Mouse (Mus musculus) adrenal gland, postnatal 25 days (tissue): ENCODE measurements around the gene Rexo4. TPM values are rescaled to one million over a fixed set of nuclear protein-coding genes. Genes with fewer than 3 reads are reported as not detected.

Experiments used
- DNase-seq: peaks from one replicate; pipeline ENCODE4 v3.0.0; 2021; ENCODE audit warnings: mixed read lengths
- total RNA-seq: library from RNA; stranded (reverse); gene quantifications from 2 replicates; pipeline ENCODE4 v1.2.3, GENCODE M21; 2021

Gene Rexo4
- total RNA-seq, 1 experiment from 2014 or later = 40.5 TPM

GRCm38 (mm10) chr2:26943253-26943652 lies 20.9 kb downstream of the Rexo4 start:
- no peak for DNase-seq

- DNase-seq = no peak
Observed at GRCm38 (mm10) chr2:26941539-26941938, 22.6 kb downstream of the Rexo4 start.

- no peak for DNase-seq
Observed at GRCm38 (mm10) chr2:26936425-26936824, 27.8 kb downstream of the Rexo4 start.

GRCm38 (mm10) chr2:26935286-26935685 lies 28.9 kb downstream of the Rexo4 start:
- no peak for DNase-seq

GRCm38 (mm10) chr2:26933304-26934055 lies 30.7 kb downstream of the Rexo4 start, which contains the start of the genes Surf4 and Stkld1:
TSS of gene Surf4 (minus strand) at chr2:26933928.
TSS of gene Stkld1 (plus strand) at chr2:26934047.
- peak; percentile 96 for DNase-seq

- no peak for DNase-seq
Observed at GRCm38 (mm10) chr2:26932473-26933303, 31.5 kb downstream of the Rexo4 start.

- DNase-seq = peak; percentile 46
Observed at GRCm38 (mm10) chr2:26930390-26930789, 33.8 kb downstream of the Rexo4 start.

- DNase-seq = no peak
Observed at GRCm38 (mm10) chr2:26927745-26928476, 36.3 kb downstream of the Rexo4 start.

- DNase-seq = peak; percentile 64
Observed at GRCm38 (mm10) chr2:26921784-26922183, 42.4 kb downstream of the Rexo4 start.

GRCm38 (mm10) chr2:26920190-26920855 lies 43.9 kb downstream of the Rexo4 start:
- no peak for DNase-seq

- peak; percentile 29 for DNase-seq
Observed at GRCm38 (mm10) chr2:26919684-26920083, 44.5 kb downstream of the Rexo4 start.

GRCm38 (mm10) chr2:26916738-26917137 lies 47.4 kb downstream of the Rexo4 start:
- no peak for DNase-seq

GRCm38 (mm10) chr2:26915927-26916728 lies 48.1 kb downstream of the Rexo4 start, which contains the start of the genes Surf2 and Surf1:
TSS of gene Surf2 (plus strand) at chr2:26916367.
TSS of gene Surf1 (minus strand) at chr2:26916530.
- DNase-seq = peak; percentile 80

- no peak for DNase-seq
Observed at GRCm38 (mm10) chr2:26914148-26914941, 49.8 kb downstream of the Rexo4 start.

GRCm38 (mm10) chr2:26913416-26914147 lies 50.6 kb downstream of the Rexo4 start:
- no peak for DNase-seq

- DNase-seq = no peak
Observed at GRCm38 (mm10) chr2:26912253-26912770, 51.9 kb downstream of the Rexo4 start.

GRCm38 (mm10) chr2:26910994-26911765 lies 53.0 kb downstream of the Rexo4 start:
- peak; percentile 54 for DNase-seq
